Mouse (Mus musculus) testis, adult 2 months (tissue): Measurements from ENCODE around the gene Prox1.

Source experiments
- CTCF ChIP-seq: fragments of 200-500 bp; IDR thresholded peaks from 2 replicates; pipeline ENCODE4 v1.5.1; 2012; ENCODE audit warnings: low read depth, mild to moderate bottlenecking, inconsistent platforms, low read length, moderate library complexity; ENCODE audit not compliant: control insufficient read depth, insufficient read depth, insufficient replicate concordance
- POLR2A ChIP-seq: fragments of 200-500 bp; IDR thresholded peaks from 2 replicates; pipeline ENCODE4 v1.6.1; 2012; ENCODE audit warnings: low read depth, mild to moderate bottlenecking, inconsistent platforms, low read length, moderate library complexity; ENCODE audit not compliant: control insufficient read depth

- TF ChIP-seq CTCF, result no peak
- TF ChIP-seq POLR2A, result no peak
These were observed 304 bp upstream of the Prox1 start for GRCm38 (mm10) chr1:190170819-190171216.
